Mouse (Mus musculus): ENCODE measurements around the gene Olfr624. TPM values are rescaled to one million over a fixed set of nuclear protein-coding genes. Genes with fewer than 3 reads are reported as not detected.
"Not testable (repeated sequence)": the region's sequence is repeated elsewhere in the genome, so short reads cannot be mapped to it uniquely, and the experiment has no call there.

The Olfr624 gene
- 0.03 TPM in 1 of 2 replicates, not detected in the other for polyA plus RNA-seq (2015; fragmentation: Nextera tagmentation; extraction: Ambion mirVana)

DNA sequence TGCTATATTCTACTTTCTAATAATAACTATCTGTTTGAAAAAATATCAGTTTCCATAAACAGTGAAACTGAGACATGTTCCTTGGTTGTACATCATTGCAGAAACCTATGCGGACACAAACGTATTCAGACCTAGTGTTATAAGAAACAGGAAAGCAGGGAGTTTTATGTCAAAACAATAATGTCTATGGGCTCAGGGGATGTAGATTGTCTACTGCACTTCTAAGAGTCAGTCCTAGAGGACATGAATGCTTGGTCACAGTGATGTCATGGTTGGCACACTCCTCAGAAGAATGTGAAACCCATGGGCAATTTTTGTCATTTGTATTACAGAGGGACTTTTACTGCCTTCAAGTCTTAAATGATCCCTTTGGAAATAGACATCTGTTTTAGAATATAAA is at the start of gene Olfr624:
Gene Olfr624, minus strand, starts transcription at position 101 of the 400 bp plus-strand sequence.
- no peak within 1 kb of the TSS for H3K4me2 ChIP-seq
- H3K4me1 ChIP-seq, result no peaks in the 10 kb centered on the region
- H3K27me3 ChIP-seq (replicated peaks), result no peaks in the 10 kb centered on the region
- no peak within 1 kb of the TSS for H3K27ac ChIP-seq (replicated peaks)
- whole genome bisulfite sequencing, result 82% methylated on average over 2 of the region's 2 CpGs
- H3K9ac ChIP-seq, result no peak within 1 kb of the TSS
- no peaks in the 10 kb centered on the region for H3K9me3 ChIP-seq
- ATAC-seq (ENCODE audit: extremely low read depth, insufficient number of reproducible peaks, low FRiP score, low TSS enrichment), result no peak
- no peaks in the 10 kb centered on the region for H3K36me3 ChIP-seq
- H3K4me3 ChIP-seq, result no peak within 1 kb of the TSS

DNA sequence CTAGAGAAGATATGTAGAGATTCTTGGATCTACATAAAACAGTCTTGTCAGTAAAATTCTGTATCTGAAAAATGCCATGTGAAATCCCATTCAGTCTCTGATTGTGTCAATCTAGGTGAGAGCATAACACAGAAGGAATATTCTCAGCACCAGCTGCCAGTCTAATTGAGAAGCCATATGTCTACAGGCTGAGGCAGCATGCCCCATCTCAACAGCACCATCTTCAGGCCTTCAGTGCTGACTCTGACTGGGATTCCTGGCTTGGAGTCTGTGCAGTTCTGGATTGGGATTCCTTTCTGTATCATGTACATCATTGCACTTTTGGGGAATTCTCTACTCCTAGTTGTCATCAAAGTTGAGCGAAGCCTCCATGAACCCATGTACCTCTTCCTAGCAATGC is 45.4 kb upstream of the Olfr624 start:
- not testable (repeated sequence) for H3K4me2 ChIP-seq; H3K36me3 ChIP-seq; H3K4me3 ChIP-seq; H3K9ac ChIP-seq; H3K27me3 ChIP-seq (replicated peaks); H3K9me3 ChIP-seq; H3K27ac ChIP-seq (replicated peaks); H3K4me1 ChIP-seq; ATAC-seq (ENCODE audit: extremely low read depth, insufficient number of reproducible peaks, low FRiP score, low TSS enrichment)
- WGBS, result 88% methylated on average over 1 of the region's 1 CpGs

DNA sequence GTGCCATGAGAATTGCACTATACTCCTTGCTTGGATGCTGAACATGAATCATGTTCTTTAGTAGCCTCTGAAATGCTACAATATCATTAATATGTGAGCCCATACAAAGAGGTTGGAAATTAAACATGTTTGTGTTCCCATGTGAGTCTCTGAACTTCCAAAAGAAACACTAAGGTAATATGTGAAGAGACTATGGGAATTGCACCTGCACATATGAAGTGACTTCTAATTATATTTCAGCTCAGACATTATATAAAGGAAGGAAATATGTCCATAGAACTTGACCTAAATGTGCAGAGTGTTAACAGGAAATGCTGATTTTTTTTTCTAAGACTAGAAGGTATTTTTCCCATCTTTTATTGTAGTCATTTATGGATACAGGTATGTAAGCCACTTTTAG is 43.4 kb upstream of the Olfr624 start, which contains the start of gene Olfr243:
Gene Olfr243, plus strand, starts transcription at position 301 of the 400 bp plus-strand sequence.
- Histone ChIP-seq H3K27me3 (replicated peaks) (no peaks in the 10 kb centered on the region), H3K36me3 (no peaks in the 10 kb centered on the region), H3K27ac (replicated peaks) (no peak within 1 kb of the TSS), H3K4me1 (no peaks in the 10 kb centered on the region), H3K9ac (no peak within 1 kb of the TSS), H3K4me2 (no peak within 1 kb of the TSS), H3K9me3 (0 out of 2 replicates have a peak, but pooled peaks cover 4% of the 10 kb centered on the region), H3K4me3 (no peak within 1 kb of the TSS)
- no peak for ATAC-seq (ENCODE audit: extremely low read depth, insufficient number of reproducible peaks, low FRiP score, low TSS enrichment)

DNA sequence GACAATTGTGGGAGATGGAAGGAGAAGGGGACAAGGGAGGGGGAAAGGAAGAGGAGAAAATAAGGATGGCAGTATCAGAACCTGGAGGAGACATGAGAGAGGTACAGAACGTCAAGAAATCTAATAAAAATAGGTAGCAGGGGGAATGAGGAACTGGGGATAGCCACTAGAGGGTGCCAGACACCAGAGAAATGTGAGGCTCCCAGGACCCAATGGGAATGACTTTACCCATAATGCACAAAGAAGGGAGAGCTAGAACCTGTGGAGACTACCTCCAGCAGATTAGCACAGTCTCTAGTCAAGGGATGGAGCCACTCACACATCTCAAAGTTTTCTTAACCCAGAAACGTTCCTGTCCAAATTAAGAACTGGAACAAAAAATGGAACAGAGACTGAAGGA is 41.0 kb upstream of the Olfr624 start:
- Histone ChIP-seq H3K27me3 (replicated peaks) (no peaks in the 10 kb centered on the region), H3K9me3 (no peaks in the 10 kb centered on the region), H3K4me2 (no peak overlapping the region), H3K9ac (no peak overlapping the region), H3K4me3 (no peak overlapping the region), H3K4me1 (no peaks in the 10 kb centered on the region), H3K27ac (replicated peaks) (no peak overlapping the region), H3K36me3 (no peaks in the 10 kb centered on the region)
- no peak for ATAC-seq (ENCODE audit: extremely low read depth, insufficient number of reproducible peaks, low FRiP score, low TSS enrichment)
- WGBS, result 26% methylated on average over 2 of the region's 2 CpGs

DNA sequence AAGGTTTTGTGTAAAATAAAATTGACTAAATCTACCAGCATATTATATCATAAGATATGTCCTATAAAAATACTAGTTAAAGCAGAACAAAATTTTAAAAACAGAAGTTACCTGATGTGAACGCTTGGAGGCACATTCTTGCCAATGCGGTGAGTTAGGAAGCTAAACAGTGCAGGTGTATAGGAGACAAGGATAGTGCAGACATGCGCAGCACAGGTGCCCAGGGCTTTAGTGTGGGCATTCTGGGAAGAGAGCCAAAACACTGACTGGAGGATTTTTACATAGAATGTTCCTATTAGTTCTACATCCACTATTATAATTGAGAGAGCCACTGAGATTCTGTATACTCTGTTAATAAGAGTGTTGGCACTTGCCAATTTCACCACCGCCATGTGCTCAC is 28.5 kb upstream of the Olfr624 start:
- Histone ChIP-seq H3K4me3 (no peak overlapping the region), H3K4me2 (no peak overlapping the region), H3K27ac (replicated peaks) (no peak overlapping the region), H3K36me3 (no peaks in the 10 kb centered on the region), H3K27me3 (replicated peaks) (no peaks in the 10 kb centered on the region), H3K9ac (no peak overlapping the region), H3K9me3 (no peaks in the 10 kb centered on the region), H3K4me1 (no peaks in the 10 kb centered on the region)
- ATAC-seq (ENCODE audit: extremely low read depth, insufficient number of reproducible peaks, low FRiP score, low TSS enrichment), result no peak; the same call in 1 of the 2 replicates
- WGBS, result 82% methylated on average over 4 of the region's 4 CpGs

DNA sequence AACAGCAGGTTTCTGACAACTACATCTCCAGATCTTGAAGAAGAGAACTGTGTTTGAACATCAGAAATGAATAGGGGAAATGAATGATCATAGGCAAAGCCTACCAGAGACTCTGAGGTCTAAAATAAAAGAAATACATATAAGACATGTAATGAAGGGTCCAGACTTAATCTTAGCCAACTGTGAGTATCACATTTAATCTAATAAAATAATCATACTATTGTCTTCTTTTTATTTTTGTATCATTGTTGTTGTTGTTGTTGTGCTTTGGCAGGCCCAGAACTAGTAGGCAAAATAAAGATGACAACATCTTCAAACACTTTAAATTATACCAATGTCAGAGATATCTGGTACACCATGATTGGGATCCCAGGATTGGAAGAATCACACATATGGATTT is 11.4 kb upstream of the Olfr624 start, which contains the start of gene Olfr625-ps1:
Gene Olfr625-ps1, plus strand, starts transcription at position 301 of the 400 bp plus-strand sequence.
- ATAC-seq (ENCODE audit: extremely low read depth, insufficient number of reproducible peaks, low FRiP score, low TSS enrichment), result no peak
- Histone ChIP-seq H3K27me3 (replicated peaks) (no peaks in the 10 kb centered on the region), H3K4me3 (no peak within 1 kb of the TSS), H3K27ac (replicated peaks) (no peak within 1 kb of the TSS), H3K9ac (no peak within 1 kb of the TSS), H3K36me3 (no peaks in the 10 kb centered on the region), H3K9me3 (no peaks in the 10 kb centered on the region), H3K4me1 (no peaks in the 10 kb centered on the region), H3K4me2 (no peak within 1 kb of the TSS)

DNA sequence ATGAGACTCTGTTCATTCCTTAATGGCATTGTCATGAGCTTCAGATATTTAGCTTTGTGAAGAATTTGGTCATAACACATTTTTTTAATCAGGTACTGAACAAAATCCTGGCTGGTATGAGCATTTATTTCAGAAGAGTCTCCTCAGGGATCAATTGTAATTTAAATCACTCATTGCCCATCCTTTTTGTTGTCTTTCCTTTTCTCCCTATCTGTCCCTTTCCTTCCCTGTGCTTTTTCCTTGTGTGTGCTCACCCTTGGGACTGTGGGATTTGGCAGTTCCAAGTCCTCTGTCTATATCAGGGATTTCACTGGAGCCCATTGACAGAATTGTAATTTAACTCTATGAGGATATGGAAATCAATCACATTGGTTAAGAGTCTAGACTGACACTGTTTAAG is 7.4 kb downstream of the Olfr624 start, which contains the start of gene Olfr623:
Gene Olfr623, minus strand, starts transcription at position 101 of the 400 bp plus-strand sequence.
- no peaks in the 10 kb centered on the region for H3K9me3 ChIP-seq
- H3K27me3 ChIP-seq (replicated peaks), result no peaks in the 10 kb centered on the region
- no peak within 1 kb of the TSS for H3K4me3 ChIP-seq
- no peak within 1 kb of the TSS for H3K27ac ChIP-seq (replicated peaks)
- no peaks in the 10 kb centered on the region for H3K36me3 ChIP-seq
- ATAC-seq (ENCODE audit: extremely low read depth, insufficient number of reproducible peaks, low FRiP score, low TSS enrichment), result no peak
- H3K4me2 ChIP-seq, result no peak within 1 kb of the TSS
- no peaks in the 10 kb centered on the region for H3K4me1 ChIP-seq
- no peak within 1 kb of the TSS for H3K9ac ChIP-seq

DNA sequence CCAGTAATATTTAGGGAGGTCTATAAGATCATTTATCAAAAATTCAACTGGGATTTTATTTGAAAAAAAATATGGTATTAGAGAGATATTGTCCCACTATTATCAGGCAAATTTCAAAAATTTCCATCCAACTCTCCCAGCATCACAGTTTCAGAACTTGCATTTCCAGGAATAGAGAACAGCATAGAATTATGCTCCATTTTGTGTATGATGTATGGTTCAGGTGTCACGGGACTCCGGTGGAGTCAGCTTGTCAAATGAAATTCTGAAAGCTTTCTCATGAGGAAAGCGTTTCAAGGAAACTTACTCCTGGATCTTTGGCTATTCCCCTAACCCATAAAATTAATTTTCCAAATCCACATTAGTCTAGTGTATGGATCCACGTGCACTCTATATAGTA is 26.9 kb downstream of the Olfr624 start:
- 83% methylated on average over 4 of the region's 4 CpGs for WGBS

DNA sequence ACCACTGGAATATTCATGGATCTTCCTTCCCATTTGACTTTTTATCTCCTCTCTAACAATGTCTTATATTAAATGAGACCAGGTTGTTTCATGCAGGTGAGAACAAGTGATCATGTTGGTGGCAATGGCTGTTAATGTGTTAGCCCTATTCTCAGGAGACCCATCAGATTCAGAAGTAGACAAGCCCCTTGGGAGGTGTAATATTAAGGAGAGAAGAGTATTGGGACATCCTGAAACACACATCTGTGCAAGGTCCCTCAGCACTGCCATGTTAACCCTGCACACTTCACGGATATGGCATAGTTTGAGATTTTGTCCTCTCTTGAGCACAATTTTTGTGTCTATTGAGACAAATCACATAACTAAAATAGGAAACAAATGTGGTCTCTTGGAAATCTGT is 28.4 kb downstream of the Olfr624 start, which contains the start of gene Olfr622:
Gene Olfr622, minus strand, starts transcription at position 101 of the 400 bp plus-strand sequence.
- Histone ChIP-seq H3K9me3 (no peaks in the 10 kb centered on the region), H3K4me3 (no peak within 1 kb of the TSS), H3K27me3 (replicated peaks) (no peaks in the 10 kb centered on the region), H3K4me1 (no peaks in the 10 kb centered on the region), H3K4me2 (no peak within 1 kb of the TSS), H3K9ac (no peak within 1 kb of the TSS), H3K36me3 (no peaks in the 10 kb centered on the region), H3K27ac (replicated peaks) (no peak within 1 kb of the TSS)
- ATAC-seq (ENCODE audit: extremely low read depth, insufficient number of reproducible peaks, low FRiP score, low TSS enrichment), result no peak
- 65% methylated on average over 1 of the region's 1 CpGs for WGBS

More for the DNA sequence above, 26.9 kb downstream of the Olfr624 start:
- Histone ChIP-seq H3K9me3 (no peaks in the 10 kb centered on the region), H3K4me2 (no peak overlapping the region), H3K9ac (no peak overlapping the region), H3K36me3 (no peaks in the 10 kb centered on the region), H3K4me3 (no peak overlapping the region), H3K4me1 (no peaks in the 10 kb centered on the region), H3K27me3 (replicated peaks) (no peaks in the 10 kb centered on the region), H3K27ac (replicated peaks) (no peak overlapping the region)
- no peak for ATAC-seq (ENCODE audit: extremely low read depth, insufficient number of reproducible peaks, low FRiP score, low TSS enrichment)

DNA sequence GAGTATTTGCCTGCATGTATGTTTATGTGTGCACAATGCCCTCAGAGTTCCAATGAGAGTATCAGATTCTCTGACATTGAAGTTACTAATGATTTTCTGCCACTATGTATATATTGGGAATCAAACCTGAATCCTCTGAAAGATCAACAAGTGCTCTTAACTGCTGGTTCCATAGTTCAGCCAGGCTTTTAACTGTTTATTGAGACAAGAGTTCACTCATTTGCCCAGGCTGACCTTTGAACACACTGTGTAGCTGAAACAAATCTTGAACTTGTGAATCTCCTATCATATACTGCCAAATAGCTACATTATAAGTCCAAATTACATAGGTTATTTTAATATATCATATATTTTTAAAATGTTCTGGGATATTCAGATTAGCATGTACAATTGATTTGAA is 34.2 kb downstream of the Olfr624 start:
- ATAC-seq (ENCODE audit: extremely low read depth, insufficient number of reproducible peaks, low FRiP score, low TSS enrichment), result no peak

More for the DNA sequence above, 34.2 kb downstream of the Olfr624 start:
- H3K27ac ChIP-seq (replicated peaks), result no peak overlapping the region
- H3K4me3 ChIP-seq, result no peak overlapping the region
- H3K9me3 ChIP-seq, result no peaks in the 10 kb centered on the region
- H3K36me3 ChIP-seq, result no peaks in the 10 kb centered on the region
- H3K4me1 ChIP-seq, result no peaks in the 10 kb centered on the region
- no peaks in the 10 kb centered on the region for H3K27me3 ChIP-seq (replicated peaks)
- no peak overlapping the region for H3K4me2 ChIP-seq
- H3K9ac ChIP-seq, result no peak overlapping the region
